Mouse (Mus musculus) limb, embryonic 12.5 days (tissue): ENCODE measurements around the gene Spata5. TPM values are rescaled to one million over a fixed set of nuclear protein-coding genes. Genes with fewer than 3 reads are reported as not detected.

Experiments used
- ATAC-seq: fragments of 200-750 bp; cut with Nextera tagmentation; 2 replicates; pipeline ENCODE4 v1.8.0; 2017; ENCODE audit warnings: low read depth, moderate TSS enrichment; ENCODE audit not compliant: insufficient number of reproducible peaks, insufficient read depth, low FRiP score, low TSS enrichment
- H3K27ac ChIP-seq: fragments of 300-500 bp; sonication (generic); 2 replicates; pipeline ENCODE4 v1.5.1; 2016; ENCODE audit warnings: mild to moderate bottlenecking, moderate library complexity
- H3K27me3 ChIP-seq: fragments of 300-500 bp; sonication (generic); 2 replicates; pipeline ENCODE4 v1.6.1; 2016; ENCODE audit warnings: mild to moderate bottlenecking, moderate library complexity
- H3K36me3 ChIP-seq: fragments of 300-500 bp; sonication (generic); 2 replicates; pipeline ENCODE4 v1.6.1; 2016; ENCODE audit warnings: mild to moderate bottlenecking, moderate library complexity
- H3K4me1 ChIP-seq: fragments of 300-500 bp; sonication (generic); replicated peaks from 2 replicates; pipeline ENCODE4 v1.6.1; 2016
- H3K4me2 ChIP-seq: fragments of 300-500 bp; sonication (generic); 2 replicates; pipeline ENCODE4 v1.6.1; 2016; ENCODE audit warnings: mild to moderate bottlenecking, moderate library complexity
- H3K4me3 ChIP-seq: fragments of 300-500 bp; sonication (generic); replicated peaks from 2 replicates; pipeline ENCODE4 v1.5.1; 2016; ENCODE audit warnings: mild to moderate bottlenecking
- H3K9ac ChIP-seq: fragments of 300-500 bp; sonication (generic); replicated peaks from 2 replicates; pipeline ENCODE4 v1.6.1; 2016; ENCODE audit warnings: mild to moderate bottlenecking, moderate library complexity
- H3K9me3 ChIP-seq: fragments of 300-500 bp; sonication (generic); 2 replicates; pipeline ENCODE4 v1.6.1; 2016; ENCODE audit warnings: mild to moderate bottlenecking, moderate library complexity
- WGBS: fragments of 180-500 bp; shearing (Covaris S2); methylation state at CpG from one replicate; pipeline ENCODE4 v1.1.7; 2016; 5-methylcytosine and 5-hydroxymethylcytosine counted together
- polyA plus RNA-seq: library from polyadenylated mRNA; unstranded; fragments of >200 nt; fragmentation: Nextera tagmentation; extraction: Ambion mirVana; gene quantifications from 2 replicates; pipeline ENCODE4 v1.2.1, GENCODE M21; 2016

Spata5 gene
- polyA plus RNA-seq, 1 experiment from 2014 or later = 47.8 TPM

DNA sequence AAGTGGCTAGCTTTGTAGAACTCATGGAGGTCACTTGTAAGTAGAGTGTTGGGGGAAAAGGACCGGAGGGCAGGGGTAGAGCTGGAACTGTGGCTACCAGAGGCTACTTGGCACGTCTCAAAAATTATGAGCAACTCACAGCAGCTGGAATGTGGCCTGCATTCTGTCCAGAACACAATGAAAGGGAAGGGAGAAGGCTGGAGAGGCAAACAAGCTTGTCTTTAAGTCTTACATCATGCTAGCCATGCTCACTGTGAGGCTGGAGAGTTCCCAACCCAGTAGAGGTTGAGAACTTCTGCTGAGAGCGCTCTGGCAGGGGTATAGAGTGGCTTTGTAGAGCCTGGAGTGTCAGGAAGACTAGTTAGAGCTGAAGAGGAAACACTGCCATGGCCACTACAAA, 22.1 kb upstream of the Spata5 start:
- peaks cover 11% of the 10 kb centered on the region; the same call in 1 of the 2 replicates for H3K4me1 ChIP-seq
- 74% methylated on average over 3 of the region's 3 CpGs for WGBS

DNA sequence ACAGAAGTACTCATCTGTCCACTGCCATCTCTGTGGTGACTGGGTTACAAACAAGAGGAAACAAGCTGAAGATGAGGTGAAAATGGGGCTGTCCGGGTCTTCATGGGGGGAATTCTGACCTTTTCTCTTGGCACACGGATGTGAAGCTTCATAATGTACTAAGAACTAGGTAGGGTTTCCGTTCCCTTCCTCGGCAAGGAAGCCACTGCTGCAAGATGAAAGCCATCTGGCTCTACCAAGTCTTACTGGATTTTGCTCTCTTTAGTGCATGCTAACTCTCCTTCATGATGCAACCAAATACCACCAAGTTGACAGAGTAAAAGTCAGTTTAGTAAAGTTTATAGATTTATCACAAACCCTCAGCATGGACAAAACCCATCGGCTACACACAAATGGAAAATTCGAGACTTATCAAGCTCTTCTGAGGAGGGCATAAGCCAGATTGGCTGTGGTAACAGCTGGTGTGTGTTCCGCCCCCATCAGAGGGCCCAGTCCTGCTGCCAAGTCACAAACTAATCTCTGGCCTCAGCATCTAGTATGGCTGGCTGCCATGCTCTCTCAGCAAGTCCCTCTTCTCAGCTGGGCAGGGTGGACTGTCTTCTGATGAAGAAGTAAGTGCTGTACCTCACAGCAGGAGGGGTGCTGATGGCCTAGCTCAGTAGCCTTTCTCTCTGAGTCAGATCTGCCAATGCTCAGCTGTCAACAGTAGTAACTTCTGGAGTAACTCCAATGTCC, 20.9 kb upstream of the Spata5 start:
- Histone ChIP-seq H3K27ac (no peak overlapping the region), H3K9me3 (no peaks in the 10 kb centered on the region), H3K27me3 (no peaks in the 10 kb centered on the region), H3K4me1 (peaks cover 11% of the 10 kb centered on the region; the same call in 1 of the 2 replicates), H3K4me3 (no peak overlapping the region), H3K9ac (no peak overlapping the region), H3K4me2 (no peak overlapping the region), H3K36me3 (no peaks in the 10 kb centered on the region)
- ATAC-seq = no peak
- 85% methylated on average over 7 of the region's 7 CpGs for WGBS

More for the DNA sequence above, 22.1 kb upstream of the Spata5 start:
- Histone ChIP-seq H3K27me3 (no peaks in the 10 kb centered on the region), H3K9ac (no peak overlapping the region), H3K27ac (no peak overlapping the region), H3K36me3 (no peaks in the 10 kb centered on the region), H3K4me3 (no peak overlapping the region), H3K4me2 (no peak overlapping the region), H3K9me3 (no peaks in the 10 kb centered on the region)
- ATAC-seq = no peak

DNA sequence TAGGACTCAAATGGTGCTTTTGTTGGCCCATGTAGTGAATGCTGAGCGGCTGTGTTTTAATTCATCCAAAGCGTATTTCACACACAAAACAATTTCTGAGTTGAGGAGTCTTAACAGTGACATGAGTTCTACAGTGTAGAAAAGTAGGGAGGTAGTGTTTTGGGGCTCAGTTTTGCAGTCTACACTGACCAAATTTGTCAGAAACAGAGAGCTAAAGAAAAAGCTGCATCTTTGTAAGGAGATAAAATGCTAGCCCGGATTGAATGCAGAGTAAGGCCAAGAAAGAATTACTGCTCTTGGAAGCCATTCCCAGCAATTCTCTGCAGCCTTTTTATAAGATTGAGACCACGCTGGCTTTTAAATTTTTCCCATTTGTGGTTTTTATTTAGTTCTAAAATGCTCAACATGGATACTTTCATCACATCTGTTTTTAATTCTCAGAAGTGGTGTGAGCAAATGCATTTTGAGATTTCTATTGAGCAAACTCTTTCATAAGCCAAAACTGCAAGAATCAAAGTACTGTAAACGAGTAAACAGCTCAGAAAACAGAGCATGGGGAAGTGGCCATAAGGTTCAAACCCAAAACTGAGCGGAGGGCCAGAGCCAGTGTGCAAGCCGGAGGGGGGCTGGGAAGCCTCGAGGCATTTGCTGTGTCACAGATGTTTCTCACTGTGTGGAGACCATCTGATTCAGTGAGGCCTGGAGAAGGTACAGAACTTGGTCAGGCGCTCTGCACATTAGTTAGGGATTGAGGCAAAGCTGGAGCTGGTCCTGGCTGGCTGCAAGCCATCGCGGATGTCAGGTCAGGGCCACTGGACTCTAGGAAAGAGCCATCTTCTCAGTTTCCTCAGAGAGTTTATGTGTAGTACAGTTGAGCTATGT, 17.7 kb upstream of the Spata5 start:
- peak overlapping the region; percentile 76 for H3K27ac ChIP-seq
- H3K4me3 ChIP-seq = no peak overlapping the region
- 39% methylated on average over 11 of the region's 11 CpGs for WGBS
- peaks cover 11% of the 10 kb centered on the region; the same call in 1 of the 2 replicates for H3K4me1 ChIP-seq
- peak; percentile 49 for ATAC-seq
- H3K4me2 ChIP-seq = no peak overlapping the region
- no peaks in the 10 kb centered on the region for H3K27me3 ChIP-seq
- H3K9me3 ChIP-seq = no peaks in the 10 kb centered on the region
- H3K9ac ChIP-seq = no peak overlapping the region
- H3K36me3 ChIP-seq = no peaks in the 10 kb centered on the region

DNA sequence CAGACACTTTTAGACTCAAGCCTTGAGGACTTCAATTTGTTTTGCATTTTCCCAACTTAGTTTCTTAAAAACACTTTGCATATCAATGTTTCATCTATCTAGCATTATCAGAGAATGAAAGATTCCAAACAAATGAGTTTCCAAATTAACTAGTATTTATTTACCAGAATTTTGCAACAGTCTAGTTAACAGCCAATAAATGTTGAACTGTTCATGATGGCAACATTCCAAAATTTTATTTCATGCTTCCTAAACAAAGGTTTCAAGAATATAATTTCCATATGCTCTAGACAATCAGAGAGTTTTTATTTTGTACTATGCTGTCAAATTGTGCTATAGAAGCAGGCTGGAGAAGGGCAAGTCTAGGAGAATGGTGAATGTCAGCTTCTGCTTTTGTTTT, 12.1 kb upstream of the Spata5 start:
- Histone ChIP-seq H3K4me3 (no peak overlapping the region), H3K27me3 (no peaks in the 10 kb centered on the region), H3K4me1 (no peaks in the 10 kb centered on the region), H3K4me2 (no peak overlapping the region), H3K36me3 (peaks cover 3% of the 10 kb centered on the region; the same call in 1 of the 2 replicates), H3K27ac (no peak overlapping the region), H3K9me3 (no peaks in the 10 kb centered on the region), H3K9ac (no peak overlapping the region)
- no peak for ATAC-seq

DNA sequence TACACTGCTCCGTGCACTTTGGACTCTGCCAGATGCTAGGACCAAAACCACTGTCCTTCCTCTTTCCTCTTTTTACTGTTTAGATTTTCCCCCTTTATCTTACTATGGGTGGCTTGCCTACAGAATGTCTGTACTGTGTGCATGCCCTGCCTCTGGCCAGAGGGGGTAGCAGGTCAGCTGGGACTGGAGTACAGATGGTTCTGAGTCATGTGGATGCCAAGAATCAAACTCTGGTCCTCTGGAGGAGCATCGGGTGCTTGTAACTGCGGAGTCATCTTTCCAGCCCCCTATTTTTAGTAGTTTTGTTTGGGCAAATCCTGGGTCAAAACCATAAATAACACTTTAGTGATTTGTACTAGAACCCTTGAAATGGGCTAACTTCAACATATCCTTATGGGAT, 6.2 kb upstream of the Spata5 start:
- WGBS = 90% methylated on average over 3 of the region's 3 CpGs
- no peak overlapping the region for H3K4me2 ChIP-seq
- no peak for ATAC-seq
- no peak overlapping the region for H3K27ac ChIP-seq
- H3K9me3 ChIP-seq = no peaks in the 10 kb centered on the region
- H3K27me3 ChIP-seq = no peaks in the 10 kb centered on the region
- H3K9ac ChIP-seq = no peak overlapping the region
- H3K36me3 ChIP-seq = peaks cover 3% of the 10 kb centered on the region; the same call in 1 of the 2 replicates
- H3K4me3 ChIP-seq = no peak overlapping the region
- H3K4me1 ChIP-seq = peaks cover 2% of the 10 kb centered on the region; the same call in 1 of the 2 replicates

DNA sequence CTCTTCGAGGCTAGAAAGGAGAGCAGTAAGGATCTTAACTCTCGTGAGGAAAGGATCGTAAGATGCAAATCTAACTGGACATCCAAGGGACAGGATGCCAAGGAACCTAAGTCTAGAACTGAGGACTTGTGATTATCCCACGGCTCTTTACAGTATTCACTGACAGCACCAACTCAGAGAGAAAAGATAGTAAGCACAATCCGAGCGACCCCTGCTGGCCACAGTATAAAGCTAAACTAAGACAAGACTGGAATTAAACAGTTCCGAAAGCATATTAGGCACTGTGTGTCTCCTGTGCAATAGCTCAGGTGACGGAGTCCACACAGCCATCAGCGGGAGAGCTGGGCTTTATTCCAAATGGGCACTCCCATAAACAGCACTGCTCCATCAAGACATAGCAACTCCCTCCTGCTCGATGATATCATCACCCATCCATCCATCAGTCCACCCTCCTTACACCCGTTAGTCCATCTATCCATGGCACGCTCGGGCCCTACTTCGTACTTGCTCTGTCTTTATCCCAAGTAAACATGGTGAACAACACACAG, 5.2 kb upstream of the Spata5 start:
- no peaks in the 10 kb centered on the region for H3K27me3 ChIP-seq
- no peak overlapping the region for H3K9ac ChIP-seq
- no peak overlapping the region for H3K27ac ChIP-seq
- no peak overlapping the region for H3K4me3 ChIP-seq
- H3K36me3 ChIP-seq = peaks cover 3% of the 10 kb centered on the region; the same call in 1 of the 2 replicates
- WGBS = 51% methylated on average over 14 of the region's 14 CpGs
- no peak overlapping the region for H3K4me2 ChIP-seq
- H3K4me1 ChIP-seq = peaks cover 6% of the 10 kb centered on the region; the same call in 1 of the 2 replicates
- no peaks in the 10 kb centered on the region for H3K9me3 ChIP-seq
- no peak for ATAC-seq

DNA sequence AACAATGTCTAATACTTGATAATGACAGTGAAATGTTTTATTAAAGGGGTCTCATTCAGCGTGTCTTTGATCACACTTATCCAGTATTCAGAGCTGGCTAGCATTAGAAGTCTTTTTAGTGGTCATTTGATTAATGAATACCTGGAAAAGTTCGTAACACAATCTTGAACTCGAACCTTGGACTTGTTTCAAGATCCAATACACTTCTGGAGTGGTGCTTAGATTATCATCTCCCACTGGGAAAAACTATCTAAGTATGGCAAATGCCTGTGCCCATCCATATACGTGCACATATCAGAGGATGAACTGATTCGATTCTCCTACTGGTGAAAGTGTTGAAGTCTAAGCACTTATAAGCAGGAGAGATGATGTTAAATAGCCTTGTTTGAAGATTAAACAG, 1.4 kb upstream of the Spata5 start:
- 79% methylated on average over 5 of the region's 5 CpGs for WGBS
- H3K9me3 ChIP-seq = no peaks in the 10 kb centered on the region
- no peaks in the 10 kb centered on the region; the same call in 1 of the 2 replicates for H3K36me3 ChIP-seq
- no peak overlapping the region; the same call in 1 of the 2 replicates for H3K9ac ChIP-seq
- H3K4me2 ChIP-seq = peak overlapping the region; percentile 81
- no peaks in the 10 kb centered on the region for H3K27me3 ChIP-seq
- H3K4me3 ChIP-seq = peak overlapping the region; percentile 94; the same call in 1 of the 2 replicates
- H3K27ac ChIP-seq = no peak overlapping the region
- ATAC-seq = no peak
- peaks cover 16% of the 10 kb centered on the region for H3K4me1 ChIP-seq

DNA sequence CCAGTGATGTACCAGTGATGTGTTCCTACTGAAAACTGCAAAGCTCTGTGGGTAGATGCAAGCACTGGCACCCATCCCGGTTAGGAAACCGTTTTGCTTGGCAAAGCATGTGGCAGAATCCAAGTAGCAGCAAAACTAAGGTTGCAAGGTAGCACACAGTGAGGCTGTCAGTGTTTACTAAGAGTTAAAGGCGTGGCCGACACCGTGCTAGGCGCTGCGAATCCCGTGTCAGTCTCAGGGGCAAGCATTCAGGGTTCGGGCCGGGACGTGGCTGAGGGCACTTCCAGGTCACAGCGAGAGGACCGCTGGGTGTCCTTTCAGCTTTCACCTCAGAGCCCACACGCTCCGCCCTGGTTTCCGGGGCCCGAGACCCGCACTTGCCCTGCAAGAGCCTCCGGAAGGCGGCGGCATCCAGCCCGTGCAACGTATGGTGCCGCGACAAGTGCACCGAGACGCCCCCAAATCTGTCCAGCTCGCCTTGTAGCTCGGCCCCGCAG, 687 bp upstream of the Spata5 start:
- peaks cover 16% of the 10 kb centered on the region for H3K4me1 ChIP-seq

DNA sequence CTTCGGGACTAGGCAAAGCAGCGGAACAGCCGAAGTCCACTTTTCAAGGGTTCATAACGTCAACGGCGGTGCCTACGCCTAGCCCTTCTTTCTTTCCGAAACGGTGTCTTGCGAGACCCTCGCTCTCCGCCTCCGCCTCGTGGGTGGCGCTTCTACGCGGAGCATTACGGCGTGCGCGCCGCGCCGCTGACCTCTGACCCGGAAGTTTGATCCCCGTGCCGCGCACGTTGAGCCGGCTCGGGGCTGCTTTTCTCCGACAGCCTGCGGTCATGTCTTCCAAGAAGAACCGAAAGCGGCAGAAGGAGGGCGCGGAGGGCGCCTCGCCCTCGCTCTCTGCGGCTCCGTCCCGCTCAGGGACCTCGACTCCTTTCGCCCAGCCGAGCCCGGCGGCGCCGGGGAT, 376 bp downstream of the Spata5 start, which contains the start of gene Nudt6:
TSS of gene Nudt6 (minus strand) at position 140 of the 400 bp plus-strand sequence.
- ATAC-seq = peak; percentile 82
- H3K9ac ChIP-seq = peak within 1 kb of the TSS; percentile 76
- peak within 1 kb of the TSS; percentile 81 for H3K4me2 ChIP-seq
- H3K4me3 ChIP-seq = peak within 1 kb of the TSS; percentile 94
- WGBS = under 1% methylated on average over 50 of the region's 50 CpGs
- H3K9me3 ChIP-seq = no peaks in the 10 kb centered on the region
- H3K27me3 ChIP-seq = no peaks in the 10 kb centered on the region
- peaks cover 16% of the 10 kb centered on the region for H3K4me1 ChIP-seq
- peaks cover 3% of the 10 kb centered on the region; the same call in 1 of the 2 replicates for H3K36me3 ChIP-seq
- H3K27ac ChIP-seq = peak within 1 kb of the TSS; percentile 93

More for the DNA sequence above, 687 bp upstream of the Spata5 start:
- Histone ChIP-seq H3K4me3 (peak overlapping the region; percentile 94), H3K9ac (peak overlapping the region; percentile 71), H3K9me3 (no peaks in the 10 kb centered on the region), H3K27ac (peak overlapping the region; percentile 83), H3K27me3 (no peaks in the 10 kb centered on the region), H3K4me2 (peak overlapping the region; percentile 81), H3K36me3 (no peaks in the 10 kb centered on the region; the same call in 1 of the 2 replicates)
- ATAC-seq = no peak; the same call in 1 of the 2 replicates
- under 1% methylated on average over 30 of the region's 30 CpGs for WGBS

DNA sequence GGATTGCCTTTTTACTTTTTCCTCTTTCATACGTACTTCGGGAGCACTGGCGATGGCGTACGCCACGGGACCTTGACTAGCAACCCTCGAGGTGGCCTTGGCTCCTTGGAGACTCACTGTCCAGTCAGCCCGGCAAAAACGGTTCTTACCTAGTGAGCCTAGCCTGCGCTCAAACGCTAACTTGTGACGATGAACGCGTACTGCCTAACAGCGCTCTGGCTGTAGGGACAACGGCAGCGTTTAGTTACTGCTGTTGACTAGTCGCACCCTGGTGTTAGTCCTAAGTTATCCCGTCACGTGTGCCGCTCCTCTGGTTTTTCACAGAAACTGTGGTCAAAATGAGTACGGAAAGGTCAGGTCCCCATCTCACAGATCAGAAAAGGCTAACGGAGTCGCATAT, 945 bp downstream of the Spata5 start:
- H3K4me2 ChIP-seq = peak overlapping the region; percentile 75
- H3K27ac ChIP-seq = peak overlapping the region; percentile 93
- peak overlapping the region; percentile 94 for H3K4me3 ChIP-seq
- peaks cover 16% of the 10 kb centered on the region for H3K4me1 ChIP-seq
- ATAC-seq = no peak
- H3K27me3 ChIP-seq = no peaks in the 10 kb centered on the region
- peak overlapping the region; percentile 76 for H3K9ac ChIP-seq
- no peaks in the 10 kb centered on the region for H3K9me3 ChIP-seq
- under 1% methylated on average over 24 of the region's 24 CpGs for WGBS
- H3K36me3 ChIP-seq = peaks cover 8% of the 10 kb centered on the region; the same call in 1 of the 2 replicates
